Mouse (Mus musculus) cortical plate, adult 2 months (tissue): ENCODE data around the gene Oas1c.

Source experiments
- CTCF ChIP-seq: fragments of 200-500 bp; IDR thresholded peaks from 2 replicates; pipeline ENCODE4 v1.5.1; 2011; ENCODE audit warnings: mild to moderate bottlenecking, control low read depth, low read length; ENCODE audit not compliant: insufficient read depth; ENCODE audit errors: extremely low read depth
- POLR2A ChIP-seq: fragments of 200-500 bp; IDR thresholded peaks from 2 replicates; pipeline ENCODE4 v1.6.1; 2011; ENCODE audit warnings: mild to moderate bottlenecking, low read length, control low read depth; ENCODE audit not compliant: insufficient read depth; ENCODE audit errors: extremely low read depth

GRCm38 (mm10) chr5:120769396-120769795, 42.9 kb downstream of the Oas1c start:
- TF ChIP-seq CTCF: no peak
- no peak for TF ChIP-seq POLR2A
